Mouse (Mus musculus): ENCODE measurements around the gene Otud1.
A peak's percentile ranks its signal among the peaks of the same experiment; 100 is the strongest.

Gene Otud1

GRCm38 (mm10) chr2:19670851-19671688 is 13.5 kb downstream of the Otud1 start:
- no peak for DNase-seq

- DNase-seq: peak in 1 of 2 experiments; percentile 14
Measured at GRCm38 (mm10) chr2:19682997-19683396, 25.4 kb downstream of the Otud1 start.

GRCm38 (mm10) chr2:19685489-19686147 is 28.1 kb downstream of the Otud1 start:
- no peak for DNase-seq

GRCm38 (mm10) chr2:19690094-19690493 is 32.5 kb downstream of the Otud1 start:
- DNase-seq: no peak

GRCm38 (mm10) chr2:19699573-19700295 is 42.2 kb downstream of the Otud1 start:
- DNase-seq: no peak

- DNase-seq: no peak
Measured at GRCm38 (mm10) chr2:19701386-19701785, 43.8 kb downstream of the Otud1 start.

- DNase-seq: peak; percentile 62 to 70
Measured at GRCm38 (mm10) chr2:19703020-19703613, 45.6 kb downstream of the Otud1 start.

- DNase-seq: peak; percentile 55 to 66
Measured at GRCm38 (mm10) chr2:19703670-19704069, 46.1 kb downstream of the Otud1 start.

GRCm38 (mm10) chr2:19704272-19704671 is 46.7 kb downstream of the Otud1 start:
- DNase-seq: no peak

GRCm38 (mm10) chr2:19706886-19707285 is 49.3 kb downstream of the Otud1 start:
- DNase-seq: no peak

Measured in cerebellum, postnatal 14 days (tissue).